Mouse (Mus musculus): ENCODE data around the gene Chml. TPM values are rescaled to one million over a fixed set of nuclear protein-coding genes. Genes with fewer than 3 reads are reported as not detected.

The Chml gene
- total RNA-seq, 4 experiments from 2014 or later: 6.7 to 9.7 (median 7.7) TPM

- DNase-seq (ENCODE audit: low spot score): no peak
Measured at GRCm38 (mm10) chr1:175659900-175660299, 32.8 kb downstream of the Chml start.

GRCm38 (mm10) chr1:175648615-175649014 is 44.1 kb downstream of the Chml start:
- no peak for DNase-seq (ENCODE audit: low spot score)

GRCm38 (mm10) chr1:175646952-175647351 is 45.7 kb downstream of the Chml start:
- DNase-seq (ENCODE audit: low spot score): no peak

GRCm38 (mm10) chr1:175643496-175644265 is 49.0 kb downstream of the Chml start:
- no peak for DNase-seq (ENCODE audit: low spot score)

- no peak for DNase-seq (ENCODE audit: low spot score)
Measured at GRCm38 (mm10) chr1:175640435-175641150, 52.1 kb downstream of the Chml start.

GRCm38 (mm10) chr1:175639072-175639471 is 53.6 kb downstream of the Chml start:
- DNase-seq (ENCODE audit: low spot score): no peak

- DNase-seq (ENCODE audit: low spot score): no peak
Measured at GRCm38 (mm10) chr1:175637677-175638076, 55.0 kb downstream of the Chml start.

GRCm38 (mm10) chr1:175632470-175632869 is 60.2 kb downstream of the Chml start:
- DNase-seq (ENCODE audit: low spot score): no peak

Other genes starting within 250 kb of the Chml start
- gene Rgs7, start 200.4 kb downstream of the Chml start, total RNA-seq (2022): 1 to 10 TPM in 3 of 4 experiments, under 1 TPM in 1; 0.69 to 1.7 (median 1.3) TPM
- gene Kmo, start 72.5 kb downstream of the Chml start, total RNA-seq (2022): under 1 TPM; 0.28 to 0.44 (median 0.30) TPM
- 100 to 1,000 TPM; 543 to 586 (median 574) TPM for gene Fh1, start 67.3 kb downstream of the Chml start, total RNA-seq (2022)
- 1 to 10 TPM; 3.7 to 5.8 (median 4.0) TPM for gene Opn3, start 125 bp downstream of the Chml start, total RNA-seq (2022)
- not detected for gene Wdr64, start 5.7 kb upstream of the Chml start, total RNA-seq (2022)
- gene Exo1, start 187.7 kb upstream of the Chml start, total RNA-seq (2022): under 1 TPM in 1 of 4 experiments, not detected in 3; 0.57 TPM
- gene Gm38100, start 227.4 kb upstream of the Chml start, total RNA-seq (2022): not detected